Mouse (Mus musculus): ENCODE results near the gene Plagl1. TPM values are rescaled to one million over a fixed set of nuclear protein-coding genes. Genes with fewer than 3 reads are reported as not detected.
A peak's percentile ranks its signal among the peaks of the same experiment; 100 is the strongest.
"Not testable (repeated sequence)": the region's sequence is repeated elsewhere in the genome, so short reads cannot be mapped to it uniquely, and the experiment has no call there.

The Plagl1 gene
- total RNA-seq (2021): 1 to 10 TPM; 1.0 to 1.5 TPM
- long read RNA-seq, experiment 1, partial matches to known transcripts: 0 of 2 reads
- long read RNA-seq, experiment 1, other reads (novel, unspliced or antisense): 2 of 2 reads
- long read RNA-seq, experiment 2: 0 reads

- Histone ChIP-seq H3K4me3 (no peak within 1 kb of the TSS), H3K27ac (no peak within 1 kb of the TSS)
- intact Hi-C loops (cut with DNase I): no loop called here
Observed at GRCm38 (mm10) chr10:13060021-13060668, at the start of gene Plagl1. TSS of gene Plagl1 (plus strand) at chr10:13060504.

GRCm38 (mm10) chr10:13014026-13014425 lies 46.3 kb upstream of the Plagl1 start:
- intact Hi-C loops (cut with DNase I): loop anchor here (10.0 kb wide), 2 partner anchors 301 to 1381 kb away; no protein-coding TSS in a partner anchor

More at GRCm38 (mm10) chr10:13060021-13060668, at the start of gene Plagl1:
- no peak for TF ChIP-seq CTCF (IDR thresholded peaks at IDR 0.05)
- DNase-seq: no peak

GRCm38 (mm10) chr10:13016573-13016972 lies 43.7 kb upstream of the Plagl1 start:
- no peak overlapping the region for H3K27ac ChIP-seq
- DNase-seq: peak; percentile 28
- H3K4me3 ChIP-seq: no peak overlapping the region
- TF ChIP-seq CTCF (IDR thresholded peaks at IDR 0.05): peak; percentile 84
- intact Hi-C loops (cut with DNase I): loop anchor here (1.0 to 10.0 kb wide), 6 partner anchors 71 to 1378 kb away; partner anchors contain the start of genes Adat2 and Pex3

More at GRCm38 (mm10) chr10:13014026-13014425, 46.3 kb upstream of the Plagl1 start:
- Histone ChIP-seq H3K27ac (no peak overlapping the region), H3K4me3 (no peak overlapping the region)
- TF ChIP-seq CTCF (IDR thresholded peaks at IDR 0.05): no peak
- no peak for DNase-seq

- intact Hi-C loops (cut with DNase I): loop anchor here (5.0 to 10.0 kb wide), 5 partner anchors 69 to 1376 kb away; partner anchors contain the start of genes Adat2 and Pex3
- H3K27ac ChIP-seq: no peak overlapping the region
- peak; percentile 62 for TF ChIP-seq CTCF (IDR thresholded peaks at IDR 0.05)
- DNase-seq: peak; percentile 26
- no peak overlapping the region for H3K4me3 ChIP-seq
Observed at GRCm38 (mm10) chr10:13018510-13018909, 41.8 kb upstream of the Plagl1 start.

DNA sequence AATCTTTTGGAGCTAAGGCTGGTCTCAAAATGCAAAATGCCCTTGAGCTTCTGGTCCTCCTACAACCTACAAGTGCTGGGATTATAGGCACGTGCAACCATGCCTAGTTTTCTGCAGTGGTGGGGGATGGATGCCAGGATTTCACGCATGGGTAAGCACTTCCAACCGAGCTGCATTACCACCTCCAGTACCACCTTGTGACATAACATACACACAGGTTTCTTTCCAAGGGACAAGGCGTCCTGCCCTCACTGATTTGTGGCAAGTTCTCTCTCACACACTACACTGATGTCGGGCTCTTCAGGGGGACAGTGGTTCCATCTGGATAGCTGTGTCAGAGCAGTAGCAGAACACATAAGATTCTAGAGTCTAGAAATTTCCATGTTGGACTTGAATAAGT lies 41.3 kb upstream of the Plagl1 start:
- DNase-seq: no peak
- H3K4me3 ChIP-seq: no peak overlapping the region
- TF ChIP-seq CTCF (IDR thresholded peaks at IDR 0.05): no peak
- intact Hi-C loops (cut with DNase I): loop anchor here (5.0 to 10.0 kb wide), 5 partner anchors 68 to 1376 kb away; partner anchors contain the start of genes Adat2 and Pex3
- H3K27ac ChIP-seq: no peak overlapping the region

GRCm38 (mm10) chr10:13022103-13022502 lies 38.2 kb upstream of the Plagl1 start:
- intact Hi-C loops (cut with DNase I): no loop called here
- no peak for TF ChIP-seq CTCF (IDR thresholded peaks at IDR 0.05)
- H3K27ac ChIP-seq: no peak overlapping the region
- H3K4me3 ChIP-seq: no peak overlapping the region
- DNase-seq: peak; percentile 45

GRCm38 (mm10) chr10:13023985-13024384 lies 36.3 kb upstream of the Plagl1 start:
- H3K27ac ChIP-seq; intact Hi-C loops (cut with DNase I); DNase-seq; H3K4me3 ChIP-seq: not testable (repeated sequence)

DNA sequence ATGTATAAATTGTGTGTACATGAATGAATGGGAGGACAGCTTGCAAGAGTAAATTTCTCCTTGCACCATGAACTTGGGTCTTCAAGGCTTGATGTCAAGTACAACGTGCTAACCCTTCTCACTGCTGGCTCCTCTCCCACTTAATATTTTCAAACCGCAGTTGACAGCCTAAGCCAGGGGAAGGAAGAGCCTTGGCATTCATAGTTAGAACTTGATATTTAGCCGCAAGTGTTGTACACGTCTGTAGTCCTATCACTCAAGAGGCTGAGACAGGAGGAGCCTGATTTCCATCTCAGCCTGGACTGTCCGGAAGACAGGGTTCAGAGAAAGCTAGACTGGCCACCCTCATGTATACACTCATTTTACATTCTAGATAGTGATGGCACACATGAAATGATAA lies 32.6 kb upstream of the Plagl1 start:
- no peak for TF ChIP-seq CTCF (IDR thresholded peaks at IDR 0.05)
- intact Hi-C loops (cut with DNase I): no loop called here
- H3K4me3 ChIP-seq: no peak overlapping the region
- DNase-seq: no peak
- no peak overlapping the region for H3K27ac ChIP-seq

GRCm38 (mm10) chr10:13028215-13028614 lies 32.1 kb upstream of the Plagl1 start:
- no peak overlapping the region for H3K4me3 ChIP-seq
- no peak for DNase-seq

GRCm38 (mm10) chr10:13029416-13029815 lies 30.9 kb upstream of the Plagl1 start:
- intact Hi-C loops (cut with DNase I): no loop called here
- no peak for DNase-seq
- Histone ChIP-seq H3K27ac (no peak overlapping the region), H3K4me3 (no peak overlapping the region)
- no peak for TF ChIP-seq CTCF (IDR thresholded peaks at IDR 0.05)

More at GRCm38 (mm10) chr10:13028215-13028614, 32.1 kb upstream of the Plagl1 start:
- intact Hi-C loops (cut with DNase I): no loop called here
- H3K27ac ChIP-seq: no peak overlapping the region
- TF ChIP-seq CTCF (IDR thresholded peaks at IDR 0.05): no peak

- TF ChIP-seq CTCF (IDR thresholded peaks at IDR 0.05): no peak
- intact Hi-C loops (cut with DNase I): no loop called here
- DNase-seq: no peak
- H3K4me3 ChIP-seq: no peak overlapping the region
- H3K27ac ChIP-seq: no peak overlapping the region
Observed at GRCm38 (mm10) chr10:13035270-13035669, 25.0 kb upstream of the Plagl1 start.

- no peak for TF ChIP-seq CTCF (IDR thresholded peaks at IDR 0.05)
- no peak for DNase-seq
- no peak overlapping the region for H3K27ac ChIP-seq
- intact Hi-C loops (cut with DNase I): no loop called here
- no peak overlapping the region for H3K4me3 ChIP-seq
Observed at GRCm38 (mm10) chr10:13039637-13040174, 20.6 kb upstream of the Plagl1 start.

- peak; percentile 30 for DNase-seq
- no peak for TF ChIP-seq CTCF (IDR thresholded peaks at IDR 0.05)
- H3K27ac ChIP-seq: no peak overlapping the region
- no peak overlapping the region for H3K4me3 ChIP-seq
- intact Hi-C loops (cut with DNase I): no loop called here
Observed at GRCm38 (mm10) chr10:13044659-13045058, 15.6 kb upstream of the Plagl1 start.

Measured in gastrocnemius, adult 2 months (tissue).